Mouse (Mus musculus) liver, postnatal 0 days (tissue): Measurements from ENCODE around the gene Zbtb7b.

ENCODE experiments used
- CTCF ChIP-seq: sonication (generic); IDR thresholded peaks from 2 replicates; pipeline ENCODE4 v1.5.1; 2016; ENCODE audit warnings: antibody characterized with exemption, low read depth
- EP300 ChIP-seq: IDR thresholded peaks from 2 replicates; pipeline ENCODE4 v1.6.1; 2016; ENCODE audit warnings: antibody characterized with exemption, low read depth, mild to moderate bottlenecking

- TF ChIP-seq EP300 (peak; percentile 89), CTCF (no peak)
Measured at GRCm38 (mm10) chr3:89411490-89412393, 17.2 kb upstream of the Zbtb7b start, which contains the start of gene Flad1.
